Mouse (Mus musculus): Measurements from ENCODE around the gene Wdr93. TPM values are rescaled to one million over a fixed set of nuclear protein-coding genes. Genes with fewer than 3 reads are reported as not detected.

Gene Wdr93
- total and polyA plus RNA-seq, 3 experiments = 0.75 to 1.3 (median 1.2) TPM

GRCm38 (mm10) chr7:79803887-79804286 lies 60.9 kb downstream of the Wdr93 start:
- in situ Hi-C loops (cut with MboI; ENCODE audit: low pct_ligation_motif_present, low pct_unique_long_range_greater_than_20kb, low sequenced_read_pairs) = no loop called here
- DNase-seq (ENCODE audit: extremely low read depth) = no peak
- no peaks in the 10 kb centered on the region for H3K79me2 ChIP-seq (replicated peaks; ENCODE audit: control insufficient read depth, extremely low read depth, insufficient read depth, poor library complexity, severe bottlenecking)
- TF ChIP-seq JUND (conservative IDR thresholded peaks at IDR 0.05; ENCODE audit: low read depth, low read length) (no peak), MAFK (IDR thresholded peaks at IDR 0.05; ENCODE audit: insufficient replicate concordance, low read length) (no peak), MAZ (IDR thresholded peaks at IDR 0.05; ENCODE audit: low read depth, low read length) (no peak), POLR2A (IDR thresholded peaks at IDR 0.05; ENCODE audit: low read depth, low read length) (no peak), TBP (conservative IDR thresholded peaks at IDR 0.05; ENCODE audit: low read depth, low read length) (no peak), SIN3A (IDR thresholded peaks at IDR 0.05; ENCODE audit: low read length) (no peak), NELFE (IDR thresholded peaks at IDR 0.05; ENCODE audit: low read depth, low read length) (no peak), MEF2A (IDR thresholded peaks at IDR 0.05; ENCODE audit: borderline replicate concordance, low read depth, low read length) (no peak), E2F4 (IDR thresholded peaks at IDR 0.05; ENCODE audit: insufficient replicate concordance, low read depth, low read length) (no peak), ZNF384 (IDR thresholded peaks at IDR 0.05; ENCODE audit: low read depth, low read length) (no peak), ZMIZ1 (IDR thresholded peaks at IDR 0.05; ENCODE audit: low read depth, low read length) (no peak)
- no peaks in the 10 kb centered on the region for H3K36me3 ChIP-seq (replicated peaks in 1 of 2; ENCODE audit: control insufficient read depth in 1 of 2, insufficient read depth in 1 of 2, low read length in 1 of 2)
- dilution Hi-C loops (cut with MboI; ENCODE audit: extremely low pct_ligation_motif_present, extremely low pct_unique_long_range_greater_than_20kb, low sequenced_read_pairs) = no loop called here
- H3K27ac ChIP-seq (ENCODE audit: insufficient read depth, low read depth) = no peak overlapping the region
- no peak overlapping the region for H3K4me3 ChIP-seq (replicated peaks in 1 of 3; ENCODE audit: low read depth in 2 of 3, low read length in 2 of 3, poor library complexity in 1 of 3)
- H3K9me3 ChIP-seq (replicated peaks; ENCODE audit: low read length) = no peaks in the 10 kb centered on the region
- no peak overlapping the region for H3K9ac ChIP-seq (ENCODE audit: insufficient read depth, low read depth)
- no peak overlapping the region for H3K4me2 ChIP-seq (ENCODE audit: insufficient read depth, low read depth, poor library complexity, severe bottlenecking)
- H3K4me1 ChIP-seq (ENCODE audit: control insufficient read depth in 1 of 2, insufficient read depth in 2 of 2) = no peaks in the 10 kb centered on the region
- H3K27me3 ChIP-seq (replicated peaks) = peaks cover 7% of the 10 kb centered on the region

- Histone ChIP-seq H3K27ac (ENCODE audit: insufficient read depth, low read depth) (no peak overlapping the region), H3K4me2 (ENCODE audit: insufficient read depth, low read depth, poor library complexity, severe bottlenecking) (no peak overlapping the region), H3K36me3 (replicated peaks in 1 of 2; ENCODE audit: control insufficient read depth in 1 of 2, insufficient read depth in 1 of 2, low read length in 1 of 2) (no peaks in the 10 kb centered on the region), H3K79me2 (replicated peaks; ENCODE audit: control insufficient read depth, extremely low read depth, insufficient read depth, poor library complexity, severe bottlenecking) (no peaks in the 10 kb centered on the region), H3K9ac (ENCODE audit: insufficient read depth, low read depth) (no peak overlapping the region), H3K27me3 (replicated peaks) (peaks cover 4% of the 10 kb centered on the region), H3K4me3 (replicated peaks in 1 of 3; ENCODE audit: low read depth in 2 of 3, low read length in 2 of 3, poor library complexity in 1 of 3) (no peak overlapping the region), H3K9me3 (replicated peaks; ENCODE audit: low read length) (no peaks in the 10 kb centered on the region), H3K4me1 (ENCODE audit: control insufficient read depth in 1 of 2, insufficient read depth in 2 of 2) (no peaks in the 10 kb centered on the region)
- dilution Hi-C loops (cut with MboI; ENCODE audit: extremely low pct_ligation_motif_present, extremely low pct_unique_long_range_greater_than_20kb, low sequenced_read_pairs) = no loop called here
- in situ Hi-C loops (cut with MboI; ENCODE audit: low pct_ligation_motif_present, low pct_unique_long_range_greater_than_20kb, low sequenced_read_pairs) = no loop called here
- DNase-seq (ENCODE audit: extremely low read depth) = no peak
- TF ChIP-seq CTCF (conservative IDR thresholded peaks at IDR 0.05 in 1 of 2, IDR thresholded peaks at IDR 0.05 in 1 of 2; ENCODE audit: low read depth in 2 of 2, low read length in 2 of 2) = no peak
Observed at GRCm38 (mm10) chr7:79808561-79808960, 65.6 kb downstream of the Wdr93 start.

- Histone ChIP-seq H3K4me3 (replicated peaks in 1 of 3; ENCODE audit: low read depth in 2 of 3, low read length in 2 of 3, poor library complexity in 1 of 3) (no peak within 1 kb of the TSS), H3K27me3 (replicated peaks) (peaks cover 6% of the 10 kb centered on the region)
Observed at GRCm38 (mm10) chr7:79810611-79811506, 67.9 kb downstream of the Wdr93 start, which contains the start of gene Mesp2. Gene Mesp2 (plus strand): TSS chr7:79810727.

More at GRCm38 (mm10) chr7:79810611-79811506, 67.9 kb downstream of the Wdr93 start, which contains the start of gene Mesp2:
- no peak within 1 kb of the TSS for H3K27ac ChIP-seq (ENCODE audit: insufficient read depth, low read depth)
- in situ Hi-C loops (cut with MboI; ENCODE audit: low pct_ligation_motif_present, low pct_unique_long_range_greater_than_20kb, low sequenced_read_pairs) (no loop called here), dilution Hi-C loops (cut with MboI; ENCODE audit: extremely low pct_ligation_motif_present, extremely low pct_unique_long_range_greater_than_20kb, low sequenced_read_pairs) (no loop called here)
- H3K36me3 ChIP-seq (replicated peaks in 1 of 2; ENCODE audit: control insufficient read depth in 1 of 2, insufficient read depth in 1 of 2, low read length in 1 of 2) = no peaks in the 10 kb centered on the region
- no peaks in the 10 kb centered on the region for H3K9me3 ChIP-seq (replicated peaks; ENCODE audit: low read length)
- DNase-seq (ENCODE audit: extremely low read depth) = no peak
- no peaks in the 10 kb centered on the region for H3K79me2 ChIP-seq (replicated peaks; ENCODE audit: control insufficient read depth, extremely low read depth, insufficient read depth, poor library complexity, severe bottlenecking)
- no peaks in the 10 kb centered on the region for H3K4me1 ChIP-seq (ENCODE audit: control insufficient read depth in 1 of 2, insufficient read depth in 2 of 2)
- H3K9ac ChIP-seq (ENCODE audit: insufficient read depth, low read depth) = no peak within 1 kb of the TSS
- no peak within 1 kb of the TSS for H3K4me2 ChIP-seq (ENCODE audit: insufficient read depth, low read depth, poor library complexity, severe bottlenecking)
- TF ChIP-seq KAT2A (IDR thresholded peaks at IDR 0.05; ENCODE audit: insufficient replicate concordance, low read length) (no peak), NRF1 (IDR thresholded peaks at IDR 0.05; ENCODE audit: low read depth, low read length) (no peak), RCOR1 (conservative IDR thresholded peaks at IDR 0.05; ENCODE audit: low read depth, low read length) (no peak), PAX5 (IDR thresholded peaks at IDR 0.05; ENCODE audit: low read length) (no peak), ZC3H11A (IDR thresholded peaks at IDR 0.05; ENCODE audit: low read depth, low read length) (no peak), POLR2AphosphoS2 (IDR thresholded peaks at IDR 0.05; ENCODE audit: low read depth, low read length) (no peak), NELFE (IDR thresholded peaks at IDR 0.05; ENCODE audit: low read depth, low read length) (no peak), USF2 (conservative IDR thresholded peaks at IDR 0.05; ENCODE audit: low read depth, low read length) (no peak), BHLHE40 (IDR thresholded peaks at IDR 0.05; ENCODE audit: low read depth, low read length) (no peak), MEF2A (IDR thresholded peaks at IDR 0.05; ENCODE audit: borderline replicate concordance, low read depth, low read length) (no peak), MYC (IDR thresholded peaks at IDR 0.05; ENCODE audit: low read depth, low read length) (no peak), TCF12 (IDR thresholded peaks at IDR 0.05; ENCODE audit: low read depth, low read length) (no peak), JUND (conservative IDR thresholded peaks at IDR 0.05; ENCODE audit: low read depth, low read length) (no peak)
